Mouse (Mus musculus) lung, embryonic 14.5 days (tissue): Measurements from ENCODE around the gene Iqck. TPM values are rescaled to one million over a fixed set of nuclear protein-coding genes. Genes with fewer than 3 reads are reported as not detected.
A peak's percentile ranks its signal among the peaks of the same experiment; 100 is the strongest.

Experiments
- ATAC-seq: fragments of 200-750 bp; cut with Nextera tagmentation; 2 replicates; pipeline ENCODE4 v1.8.0; 2017; ENCODE audit warnings: mild to moderate bottlenecking, moderate TSS enrichment, moderate library complexity; ENCODE audit not compliant: insufficient read depth
- DNase-seq: peaks from one replicate; pipeline ENCODE4 v3.0.0-alpha.2; 2015
- H3K27ac ChIP-seq: fragments of 300-500 bp; sonication (generic); 2 replicates; pipeline ENCODE4 v1.5.1; 2014; ENCODE audit warnings: low read depth, mild to moderate bottlenecking, moderate library complexity
- H3K27me3 ChIP-seq: fragments of 300-500 bp; sonication (generic); 2 replicates; pipeline ENCODE4 v1.6.1; 2014; ENCODE audit warnings: low read length, control low read depth; ENCODE audit not compliant: insufficient read depth
- H3K36me3 ChIP-seq: fragments of 300-500 bp; sonication (generic); 2 replicates; pipeline ENCODE4 v1.6.1; 2014; ENCODE audit warnings: control low read depth; ENCODE audit not compliant: insufficient read depth
- H3K4me1 ChIP-seq: fragments of 300-500 bp; sonication (generic); 2 replicates; pipeline ENCODE4 v1.6.1; 2014; ENCODE audit warnings: antibody characterized with exemption, control low read depth; ENCODE audit not compliant: insufficient read depth
- H3K4me2 ChIP-seq: fragments of 300-500 bp; sonication (generic); 2 replicates; pipeline ENCODE4 v1.6.1; 2014; ENCODE audit warnings: mild to moderate bottlenecking
- H3K4me3 ChIP-seq: fragments of 300-500 bp; sonication (generic); 2 replicates; pipeline ENCODE4 v1.5.1; 2014; ENCODE audit warnings: low read depth, low read length
- H3K9ac ChIP-seq: fragments of 300-500 bp; sonication (generic); 2 replicates; pipeline ENCODE4 v1.6.1; 2014
- H3K9me3 ChIP-seq: fragments of 300-500 bp; sonication (generic); 2 replicates; pipeline ENCODE4 v1.6.1; 2016; ENCODE audit warnings: low read depth, low read length, control low read depth
- CTCF ChIP-seq: IDR thresholded peaks from 2 replicates; pipeline ENCODE4 v1.5.1; 2016; ENCODE audit warnings: antibody characterized with exemption, low read depth
- WGBS: fragments of 180-500 bp; shearing (Covaris S2); extraction: QIAGEN DNeasy Blood & Tissue Kit; methylation state at CpG from one replicate; pipeline ENCODE4 v1.1.7; 2014; 5-methylcytosine and 5-hydroxymethylcytosine counted together
- polyA plus RNA-seq: library from polyadenylated mRNA; unstranded; fragments of >200 nt; fragmentation: Nextera tagmentation; extraction: Ambion mirVana; gene quantifications from 2 replicates; pipeline ENCODE4 v1.2.1, GENCODE M21; 2014

The Iqck gene
- polyA plus RNA-seq, 1 experiment from 2014 or later, result 3.2 TPM

GRCm38 (mm10) chr7:118851571-118851970 is 4.0 kb upstream of the Iqck start:
- no peak for DNase-seq
- no peak for TF ChIP-seq CTCF
- ATAC-seq, result no peak
- Histone ChIP-seq H3K4me1 (peaks cover 2% of the 10 kb centered on the region; the same call in 1 of the 2 replicates), H3K9me3 (no peaks in the 10 kb centered on the region), H3K4me2 (no peak overlapping the region), H3K4me3 (no peak overlapping the region), H3K27ac (no peak overlapping the region), H3K9ac (no peak overlapping the region), H3K27me3 (no peaks in the 10 kb centered on the region), H3K36me3 (peaks cover 68% of the 10 kb centered on the region)
- 86% methylated on average over 7 of the region's 7 CpGs for WGBS

GRCm38 (mm10) chr7:118852611-118853010 is 2.9 kb upstream of the Iqck start:
- ATAC-seq (no peak), DNase-seq (no peak)
- Histone ChIP-seq H3K4me2 (no peak overlapping the region), H3K27ac (no peak overlapping the region), H3K4me1 (peaks cover 2% of the 10 kb centered on the region; the same call in 1 of the 2 replicates), H3K9me3 (no peaks in the 10 kb centered on the region), H3K27me3 (no peaks in the 10 kb centered on the region), H3K36me3 (peaks cover 58% of the 10 kb centered on the region), H3K4me3 (no peak overlapping the region), H3K9ac (no peak overlapping the region)
- TF ChIP-seq CTCF, result no peak
- WGBS, result 76% methylated on average over 4 of the region's 4 CpGs

GRCm38 (mm10) chr7:118854606-118855005 is 946 bp upstream of the Iqck start:
- Histone ChIP-seq H3K4me2 (peak overlapping the region; percentile 65), H3K27ac (no peak overlapping the region), H3K36me3 (peaks cover 38% of the 10 kb centered on the region), H3K9ac (peak overlapping the region; percentile 69), H3K4me3 (peak overlapping the region; percentile 78), H3K4me1 (peaks cover 2% of the 10 kb centered on the region; the same call in 1 of the 2 replicates), H3K9me3 (no peaks in the 10 kb centered on the region), H3K27me3 (no peaks in the 10 kb centered on the region)
- no peak for TF ChIP-seq CTCF
- DNase-seq, result no peak
- no peak for ATAC-seq
- WGBS, result 4% methylated on average over 3 of the region's 3 CpGs

- peaks cover 26% of the 10 kb centered on the region for H3K36me3 ChIP-seq
- H3K4me3 ChIP-seq, result peak within 1 kb of the TSS; percentile 78
- WGBS, result 1% methylated on average over 46 of the region's 46 CpGs
- H3K9ac ChIP-seq, result peak within 1 kb of the TSS; percentile 69
- H3K27me3 ChIP-seq, result no peaks in the 10 kb centered on the region
- ATAC-seq (peak; percentile 86), DNase-seq (peak; percentile 69)
- no peaks in the 10 kb centered on the region for H3K9me3 ChIP-seq
- peak within 1 kb of the TSS; percentile 65 for H3K4me2 ChIP-seq
- peak within 1 kb of the TSS; percentile 44 for H3K27ac ChIP-seq
- peaks cover 2% of the 10 kb centered on the region; the same call in 1 of the 2 replicates for H3K4me1 ChIP-seq
- TF ChIP-seq CTCF, result no peak
Measured at GRCm38 (mm10) chr7:118855877-118856304, 339 bp downstream of the Iqck start, which contains the start of gene Knop1. Knop1 (minus strand) TSS chr7:118856254.

- no peak overlapping the region for H3K9ac ChIP-seq
- H3K27me3 ChIP-seq, result no peaks in the 10 kb centered on the region
- no peak for DNase-seq
- TF ChIP-seq CTCF, result no peak
- H3K4me2 ChIP-seq, result no peak overlapping the region
- ATAC-seq, result no peak
- H3K36me3 ChIP-seq, result peaks cover under 1% of the 10 kb centered on the region; the same call in 1 of the 2 replicates
- 70% methylated on average over 1 of the region's 1 CpGs for WGBS
- H3K4me1 ChIP-seq, result peaks cover 2% of the 10 kb centered on the region; the same call in 1 of the 2 replicates
- H3K4me3 ChIP-seq, result no peak overlapping the region
- no peaks in the 10 kb centered on the region for H3K9me3 ChIP-seq
- no peak overlapping the region for H3K27ac ChIP-seq
Measured at GRCm38 (mm10) chr7:118858640-118859039, 3.1 kb downstream of the Iqck start.

GRCm38 (mm10) chr7:118865362-118865761 is 9.8 kb downstream of the Iqck start:
- Histone ChIP-seq H3K27ac (no peak overlapping the region), H3K4me1 (no peaks in the 10 kb centered on the region), H3K9me3 (no peaks in the 10 kb centered on the region), H3K9ac (no peak overlapping the region), H3K4me2 (no peak overlapping the region), H3K36me3 (no peaks in the 10 kb centered on the region), H3K27me3 (no peaks in the 10 kb centered on the region), H3K4me3 (no peak overlapping the region)
- 62% methylated on average over 2 of the region's 2 CpGs for WGBS
- no peak for TF ChIP-seq CTCF
- DNase-seq, result no peak
- no peak for ATAC-seq

- no peaks in the 10 kb centered on the region for H3K36me3 ChIP-seq
- H3K4me2 ChIP-seq, result no peak overlapping the region
- H3K9ac ChIP-seq, result no peak overlapping the region
- DNase-seq (no peak), ATAC-seq (no peak)
- H3K4me3 ChIP-seq, result no peak overlapping the region
- 84% methylated on average over 3 of the region's 3 CpGs for WGBS
- TF ChIP-seq CTCF, result peak; percentile 30
- H3K27ac ChIP-seq, result no peak overlapping the region
- H3K4me1 ChIP-seq, result no peaks in the 10 kb centered on the region
- H3K9me3 ChIP-seq, result no peaks in the 10 kb centered on the region
- H3K27me3 ChIP-seq, result no peaks in the 10 kb centered on the region
Measured at GRCm38 (mm10) chr7:118879466-118880029, 24.0 kb downstream of the Iqck start.
